Mouse (Mus musculus) left cerebral cortex, postnatal 14 days (tissue): ENCODE measurements around the gene Insr. TPM values are rescaled to one million over a fixed set of nuclear protein-coding genes. Genes with fewer than 3 reads are reported as not detected.

Experiments used
- DNase-seq, 2 experiments: peaks; one replicate each; pipeline ENCODE4 v3.0.0; 2021 to 2022; ENCODE audit warnings: low spot score in 2 of 2, mixed read lengths in 1 of 2
- intact Hi-C: fragments of 180-260 bp; cut with DNase I; formaldehyde crosslinking; loops from one replicate; pipeline ENCODE4 v1.15.1; 2025
- total RNA-seq, 2 experiments: library from RNA; stranded (reverse); gene quantifications; 2 replicates each; pipeline ENCODE4 v1.2.3; 2021

Gene Insr
- total RNA-seq, 2 experiments from 2014 or later: 45.3 to 48.9 TPM

GRCm38 (mm10) chr8:3240725-3241124, 38.7 kb downstream of the Insr start:
- intact Hi-C loops: no loop called here
- DNase-seq: no peak

GRCm38 (mm10) chr8:3239641-3240040, 39.8 kb downstream of the Insr start:
- intact Hi-C loops: no loop called here
- no peak for DNase-seq

GRCm38 (mm10) chr8:3238792-3239191, 40.6 kb downstream of the Insr start:
- DNase-seq: no peak
- intact Hi-C loops: no loop called here

- DNase-seq: no peak
- intact Hi-C loops: no loop called here
Measured at GRCm38 (mm10) chr8:3237319-3237718, 42.1 kb downstream of the Insr start.

- intact Hi-C loops: no loop called here
- DNase-seq: no peak
Measured at GRCm38 (mm10) chr8:3236277-3236676, 43.1 kb downstream of the Insr start.

GRCm38 (mm10) chr8:3234569-3234968, 44.8 kb downstream of the Insr start:
- intact Hi-C loops: no loop called here
- DNase-seq: no peak

- intact Hi-C loops: no loop called here
Measured at GRCm38 (mm10) chr8:3232601-3233000, 46.8 kb downstream of the Insr start.

GRCm38 (mm10) chr8:3230118-3231060, 49.0 kb downstream of the Insr start:
- intact Hi-C loops: no loop called here
- no peak for DNase-seq

More at GRCm38 (mm10) chr8:3232601-3233000, 46.8 kb downstream of the Insr start:
- DNase-seq: no peak

GRCm38 (mm10) chr8:3227423-3227822, 52.0 kb downstream of the Insr start:
- no peak for DNase-seq
- intact Hi-C loops: no loop called here

GRCm38 (mm10) chr8:3225731-3226130, 53.7 kb downstream of the Insr start:
- intact Hi-C loops: no loop called here
- no peak for DNase-seq

- intact Hi-C loops: no loop called here
- no peak for DNase-seq
Measured at GRCm38 (mm10) chr8:3225184-3225583, 54.2 kb downstream of the Insr start.

GRCm38 (mm10) chr8:3222636-3222965, 56.8 kb downstream of the Insr start:
- intact Hi-C loops: no loop called here
- no peak for DNase-seq

- intact Hi-C loops: loop anchor here (1.0 kb wide), 1 partner anchor 56 kb away; no protein-coding TSS in a partner anchor
- DNase-seq: no peak
Measured at GRCm38 (mm10) chr8:3221960-3222635, 57.3 kb downstream of the Insr start.

- peak; percentile 85 to 89 for DNase-seq
- intact Hi-C loops: loop anchor here (1.0 kb wide), 1 partner anchor 57 kb away; no protein-coding TSS in a partner anchor
Measured at GRCm38 (mm10) chr8:3221047-3221959, 58.1 kb downstream of the Insr start.

GRCm38 (mm10) chr8:3220502-3220901, 58.9 kb downstream of the Insr start:
- DNase-seq: peak in 1 of 2 experiments; percentile 36
- intact Hi-C loops: no loop called here

- intact Hi-C loops: no loop called here
- DNase-seq: no peak
Measured at GRCm38 (mm10) chr8:3219921-3220411, 59.5 kb downstream of the Insr start.

GRCm38 (mm10) chr8:3219266-3219665, 60.2 kb downstream of the Insr start:
- DNase-seq: no peak
- intact Hi-C loops: no loop called here

- intact Hi-C loops: no loop called here
- no peak for DNase-seq
Measured at GRCm38 (mm10) chr8:3216541-3217092, 62.8 kb downstream of the Insr start.

- intact Hi-C loops: no loop called here
- no peak for DNase-seq
Measured at GRCm38 (mm10) chr8:3215561-3215960, 63.9 kb downstream of the Insr start.
